Comparison of ENCODE assay signal across 8 mouse cellular contexts in genomic region chr2:82053185-82053891, GRCm38 (mm10). TPM values are rescaled to one million over a fixed set of nuclear protein-coding genes. Genes with fewer than 3 reads are reported as not detected.
DNase-seq lines count a peak whose midpoint lies in the region; ATAC-seq lines count a peak whose summit lies in the region.

Gene Zfp804a (plus strand): TSS chr2:82053222.

- H3K27me3 ChIP-seq in kidney, embryonic 16.5 days (ENCODE audit: insufficient read depth, low read length): peaks cover 38% of the 10 kb centered on the region
- H3K27me3 ChIP-seq in stomach, embryonic 15.5 days (replicated peaks): peaks cover 20% of the 10 kb centered on the region

- peak; percentile 95 for ATAC-seq in kidney, embryonic 16.5 days (ENCODE audit: low FRiP score, low TSS enrichment)
- ATAC-seq in granulocyte monocyte progenitor cell, adult 5-6 weeks (replicated peaks; ENCODE audit: poor library complexity, severe bottlenecking): peak; percentile 37
- peak; percentile 53; the same call in 1 of the 2 replicates for ATAC-seq in stomach, embryonic 15.5 days (ENCODE audit: insufficient read depth, low FRiP score, low read depth)
- no peak for ATAC-seq in monocyte, adult 5-6 weeks (replicated peaks; ENCODE audit: insufficient number of reproducible peaks, low FRiP score, low TSS enrichment, poor library complexity, severe bottlenecking)

- no peak for DNase-seq in kidney, adult 18-20 months
- DNase-seq in cerebellum, postnatal 25 days: peak; percentile 85 to 86
- DNase-seq in layer of hippocampus, postnatal 14 days (ENCODE audit: low spot score in 2 of 2): peak; percentile 72 to 79
- peak; percentile 49 for DNase-seq in mesoderm, embryonic 11.5 days (ENCODE audit: low read depth, low spot score)

- H3K4me2 ChIP-seq in kidney, embryonic 16.5 days (replicated peaks; ENCODE audit: low read depth, low read length): peak within 1 kb of the TSS; percentile 97
- H3K4me2 ChIP-seq in stomach, embryonic 15.5 days: peak within 1 kb of the TSS; percentile 99

- under 1% methylated on average over 50 of the region's 82 CpGs for WGBS in kidney, embryonic 16.5 days
- under 1% methylated on average over 77 of the region's 82 CpGs for WGBS in stomach, embryonic 15.5 days

- H3K4me1 ChIP-seq in kidney, embryonic 16.5 days (ENCODE audit: insufficient read depth, low read length): peaks cover 4% of the 10 kb centered on the region; the same call in 1 of the 2 replicates
- H3K4me1 ChIP-seq in stomach, embryonic 15.5 days: peaks cover 3% of the 10 kb centered on the region; the same call in 1 of the 2 replicates

- peak within 1 kb of the TSS; percentile 70 for H3K4me3 ChIP-seq in kidney, embryonic 16.5 days (ENCODE audit: low read length)
- H3K4me3 ChIP-seq in stomach, embryonic 15.5 days (replicated peaks): peak within 1 kb of the TSS; percentile 56

- H3K27ac ChIP-seq in kidney, embryonic 16.5 days (ENCODE audit: low read length): no peak within 1 kb of the TSS
- no peak within 1 kb of the TSS for H3K27ac ChIP-seq in stomach, embryonic 15.5 days

- peak within 1 kb of the TSS; percentile 57 for H3K9ac ChIP-seq in kidney, embryonic 16.5 days (replicated peaks; ENCODE audit: low read length)
- H3K9ac ChIP-seq in stomach, embryonic 15.5 days: no peak within 1 kb of the TSS

- no peaks in the 10 kb centered on the region for H3K9me3 ChIP-seq in kidney, embryonic 16.5 days (ENCODE audit: low read length)
- H3K9me3 ChIP-seq in stomach, embryonic 15.5 days: no peaks in the 10 kb centered on the region

- H3K36me3 ChIP-seq in kidney, embryonic 16.5 days (ENCODE audit: insufficient read depth, low read length): no peaks in the 10 kb centered on the region
- no peaks in the 10 kb centered on the region for H3K36me3 ChIP-seq in stomach, embryonic 15.5 days

RNA-seq across cellular contexts. Expression of gene Zfp804a, which starts in this region (rescaled TPM):
- 0.20 and 0.21 TPM in 2 replicates for polyA plus RNA-seq in kidney, embryonic 16.5 days (2015; fragmentation: Nextera tagmentation; extraction: Ambion mirVana)
- not detected in 2 replicates for total RNA-seq in granulocyte monocyte progenitor cell, adult 5-6 weeks (2014; fragmentation: Nextera tagmentation)
- total RNA-seq in granulocyte monocyte progenitor cell, adult 5-6 weeks (2017): not detected in 2 replicates
- 10 to 100 TPM; 23.0 to 28.5 TPM for total RNA-seq in layer of hippocampus, postnatal 14 days (2021)
- polyA plus RNA-seq in stomach, embryonic 15.5 days (2015; fragmentation: Nextera tagmentation; extraction: Ambion mirVana): 2.2 and 2.4 TPM in 2 replicates
- not detected in 3 replicates for total RNA-seq in monocyte, adult 5-6 weeks (2017)

Comparison
In these comparisons a context has a peak if more than half of its experiments do, and no peak if none do; other contexts are left out.
1. RNA of gene Zfp804a (total RNA-seq): 23.0 to 28.5 TPM in layer of hippocampus, postnatal 14 days; not detected in granulocyte monocyte progenitor cell, adult 5-6 weeks and not detected in monocyte, adult 5-6 weeks; every median in the first group is over 10 times any median in the second.
2. Peak in ATAC-seq, H3K4me3 ChIP-seq, H3K9ac ChIP-seq and H3K4me2 ChIP-seq in kidney, embryonic 16.5 days; RNA of the gene not detected or under 1 TPM.
3. Peak in ATAC-seq in granulocyte monocyte progenitor cell, adult 5-6 weeks; RNA of the gene not detected or under 1 TPM.